Mouse (Mus musculus) spleen, adult 2 months (tissue): ENCODE results near the gene Zfp622. TPM values are rescaled to one million over a fixed set of nuclear protein-coding genes. Genes with fewer than 3 reads are reported as not detected.

Experiments
- DNase-seq, 2 experiments: peaks; one replicate each; pipeline versions ENCODE4 v3.0.0 to v3.0.0-alpha.2; 2012 to 2021; ENCODE audit warnings: low spot score in 2 of 2, low read depth in 1 of 2
- H3K27ac ChIP-seq: fragments of 200-500 bp; 2 replicates; pipeline ENCODE4 v1.5.1; 2012; ENCODE audit warnings: low read length, inconsistent platforms; ENCODE audit not compliant: insufficient read depth
- H3K27me3 ChIP-seq: fragments of 200-500 bp; 2 replicates; pipeline ENCODE4 v1.6.1; 2012; ENCODE audit warnings: mild to moderate bottlenecking, moderate library complexity, low read length, inconsistent platforms; ENCODE audit not compliant: control insufficient read depth, insufficient read depth
- H3K36me3 ChIP-seq: fragments of 200-500 bp; 2 replicates; pipeline ENCODE4 v1.6.1; 2012; ENCODE audit warnings: mild to moderate bottlenecking, low read length, inconsistent platforms; ENCODE audit not compliant: control insufficient read depth, insufficient read depth
- H3K4me1 ChIP-seq: fragments of 200-500 bp; 2 replicates; pipeline ENCODE4 v1.6.1; 2011; ENCODE audit warnings: inconsistent platforms; ENCODE audit not compliant: control insufficient read depth, insufficient read depth, insufficient read length
- H3K4me3 ChIP-seq: fragments of 200-500 bp; 2 replicates; pipeline ENCODE4 v1.5.1; 2011; ENCODE audit warnings: mild to moderate bottlenecking, inconsistent platforms; ENCODE audit not compliant: insufficient read depth, insufficient read length; ENCODE audit errors: extremely low read depth
- CTCF ChIP-seq: fragments of 200-500 bp; IDR thresholded peaks from 2 replicates; pipeline ENCODE4 v1.5.1; 2011; ENCODE audit warnings: mild to moderate bottlenecking, inconsistent platforms; ENCODE audit not compliant: insufficient read depth, insufficient read length, insufficient replicate concordance; ENCODE audit errors: extremely low read depth
- POLR2A ChIP-seq: fragments of 200-500 bp; IDR thresholded peaks from 2 replicates; pipeline ENCODE4 v1.6.1; 2011; ENCODE audit warnings: low read depth, low read length, inconsistent platforms
- WGBS: fragments of 180-500 bp; shearing (Covaris S2); methylation state at CpG from one replicate; pipeline ENCODE4 v1.1.7; 2018; 5-methylcytosine and 5-hydroxymethylcytosine counted together
- polyA plus RNA-seq: library from polyadenylated mRNA; depleted of rRNA; stranded (reverse); fragments of >200 nt; gene quantifications from 2 replicates; pipeline ENCODE4 v1.2.3, GENCODE M21; 2012

The Zfp622 gene
- polyA plus RNA-seq, 1 experiment = 15.8 TPM

GRCm38 (mm10) chr15:25945224-25945623 is 38.9 kb upstream of the Zfp622 start:
- TF ChIP-seq CTCF = no peak
- TF ChIP-seq POLR2A = no peak
- Histone ChIP-seq H3K27ac (no peak overlapping the region), H3K27me3 (no peaks in the 10 kb centered on the region), H3K36me3 (no peaks in the 10 kb centered on the region), H3K4me1 (no peaks in the 10 kb centered on the region), H3K4me3 (no peak overlapping the region)
- DNase-seq = no peak
- 94% methylated on average over 8 of the region's 8 CpGs for WGBS

- WGBS = 90% methylated on average over 7 of the region's 7 CpGs
- no peaks in the 10 kb centered on the region for H3K36me3 ChIP-seq
- TF ChIP-seq CTCF = no peak
- TF ChIP-seq POLR2A = no peak
Measured at GRCm38 (mm10) chr15:25946482-25946881, 37.7 kb upstream of the Zfp622 start.

GRCm38 (mm10) chr15:25947383-25947782 is 36.8 kb upstream of the Zfp622 start:
- no peak for TF ChIP-seq POLR2A
- no peak for TF ChIP-seq CTCF
- no peak for DNase-seq
- H3K36me3 ChIP-seq = no peaks in the 10 kb centered on the region
- H3K27me3 ChIP-seq = no peaks in the 10 kb centered on the region
- no peak overlapping the region for H3K27ac ChIP-seq
- no peaks in the 10 kb centered on the region for H3K4me1 ChIP-seq
- WGBS = 69% methylated on average over 8 of the region's 8 CpGs
- H3K4me3 ChIP-seq = no peak overlapping the region

More at GRCm38 (mm10) chr15:25946482-25946881, 37.7 kb upstream of the Zfp622 start:
- Histone ChIP-seq H3K4me1 (no peaks in the 10 kb centered on the region), H3K27me3 (no peaks in the 10 kb centered on the region), H3K27ac (no peak overlapping the region), H3K4me3 (no peak overlapping the region)
- no peak for DNase-seq

- no peak for TF ChIP-seq POLR2A
- TF ChIP-seq CTCF = no peak
- Histone ChIP-seq H3K27ac (no peak overlapping the region), H3K36me3 (no peaks in the 10 kb centered on the region), H3K4me1 (no peaks in the 10 kb centered on the region), H3K27me3 (no peaks in the 10 kb centered on the region), H3K4me3 (no peak overlapping the region)
- WGBS = 91% methylated on average over 26 of the region's 26 CpGs
- DNase-seq = no peak
Measured at GRCm38 (mm10) chr15:25948257-25949223, 35.6 kb upstream of the Zfp622 start.

- 90% methylated on average over 9 of the region's 9 CpGs for WGBS
- H3K4me3 ChIP-seq = no peak overlapping the region
- DNase-seq = no peak
- H3K27me3 ChIP-seq = no peaks in the 10 kb centered on the region
- no peaks in the 10 kb centered on the region for H3K4me1 ChIP-seq
- no peaks in the 10 kb centered on the region for H3K36me3 ChIP-seq
- TF ChIP-seq CTCF (no peak), POLR2A (no peak)
- no peak overlapping the region for H3K27ac ChIP-seq
Measured at GRCm38 (mm10) chr15:25949696-25950095, 34.5 kb upstream of the Zfp622 start.

- Histone ChIP-seq H3K4me1 (no peaks in the 10 kb centered on the region), H3K4me3 (no peak overlapping the region), H3K36me3 (no peaks in the 10 kb centered on the region), H3K27ac (no peak overlapping the region), H3K27me3 (no peaks in the 10 kb centered on the region)
- no peak for DNase-seq
- 74% methylated on average over 5 of the region's 5 CpGs for WGBS
- TF ChIP-seq CTCF = no peak
- TF ChIP-seq POLR2A = no peak
Measured at GRCm38 (mm10) chr15:25950584-25950983, 33.6 kb upstream of the Zfp622 start.

GRCm38 (mm10) chr15:25951037-25951436 is 33.1 kb upstream of the Zfp622 start:
- no peak for DNase-seq
- H3K36me3 ChIP-seq = no peaks in the 10 kb centered on the region
- TF ChIP-seq CTCF = no peak
- TF ChIP-seq POLR2A = no peak
- no peak overlapping the region for H3K27ac ChIP-seq
- no peaks in the 10 kb centered on the region for H3K27me3 ChIP-seq
- 83% methylated on average over 4 of the region's 4 CpGs for WGBS
- H3K4me1 ChIP-seq = no peaks in the 10 kb centered on the region
- no peak overlapping the region for H3K4me3 ChIP-seq
